Mouse (Mus musculus) MEL (cell line): ENCODE measurements around the gene Lrrc3b. TPM values are rescaled to one million over a fixed set of nuclear protein-coding genes. Genes with fewer than 3 reads are reported as not detected.
A peak's percentile ranks its signal among the peaks of the same experiment; 100 is the strongest.

Source experiments
- DNase-seq: peaks from one replicate; pipeline ENCODE4 v3.0.0; 2011; ENCODE audit warnings: low read depth, low spot score
- H3K27ac ChIP-seq: 2 replicates; pipeline ENCODE4 v1.5.1; 2012; ENCODE audit warnings: low read depth, mild to moderate bottlenecking, control low read depth, low read length, moderate library complexity; ENCODE audit not compliant: control insufficient read depth
- H3K27me3 ChIP-seq, 2 experiments: fragments of 150-350 bp in 1 of 2; sonication (generic) in 1 of 2; 2 replicates each; pipeline ENCODE4 v1.6.1; 2012; ENCODE audit warnings: low read length in 2 of 2, mild to moderate bottlenecking in 2 of 2, improper control_type of control experiment in 1 of 2, moderate library complexity in 1 of 2; ENCODE audit not compliant: insufficient read depth in 2 of 2, control insufficient read depth in 1 of 2
- H3K36me3 ChIP-seq, 2 experiments: 2 replicates each; pipeline ENCODE4 v1.6.1; 2012 to 2014; ENCODE audit warnings: low read length in 2 of 2, improper control_type of control experiment in 1 of 2, inconsistent platforms in 1 of 2, mild to moderate bottlenecking in 1 of 2; ENCODE audit not compliant: insufficient read depth in 2 of 2, control insufficient read depth in 1 of 2
- H3K4me1 ChIP-seq, 2 experiments: fragments of 150-350 bp in 1 of 2; sonication (generic) in 1 of 2; 2 replicates each; pipeline ENCODE4 v1.6.1; 2012; ENCODE audit warnings: low read length in 2 of 2, improper control_type of control experiment in 1 of 2, mild to moderate bottlenecking in 1 of 2; ENCODE audit not compliant: insufficient read depth in 2 of 2, control insufficient read depth in 1 of 2
- H3K4me3 ChIP-seq, 2 experiments: fragments of 150-350 bp in 1 of 2; sonication (generic) in 1 of 2; 2 replicates each; pipeline ENCODE4 v1.5.1; 2012; ENCODE audit warnings: low read depth in 2 of 2, low read length in 2 of 2, mild to moderate bottlenecking in 2 of 2, moderate library complexity in 2 of 2, control low read depth in 1 of 2, improper control_type of control experiment in 1 of 2; ENCODE audit not compliant: control insufficient read depth in 1 of 2, insufficient read depth in 1 of 2
- H3K79me2 ChIP-seq: 2 replicates; pipeline ENCODE4 v1.6.1; 2012; ENCODE audit warnings: mild to moderate bottlenecking, low read length, moderate library complexity; ENCODE audit not compliant: control insufficient read depth, poor library complexity, insufficient read depth
- H3K9ac ChIP-seq: 2 replicates; pipeline ENCODE4 v1.6.1; 2012; ENCODE audit warnings: low read depth, mild to moderate bottlenecking, control low read depth, low read length, moderate library complexity; ENCODE audit not compliant: control insufficient read depth, poor library complexity, severe bottlenecking
- H3K9me3 ChIP-seq: fragments of 150-350 bp; sonication (generic); replicated peaks from 2 replicates; pipeline ENCODE4 v1.6.1; 2012; ENCODE audit warnings: mild to moderate bottlenecking, low read length, improper control_type of control experiment, moderate library complexity; ENCODE audit not compliant: insufficient read depth
- CHD2 ChIP-seq: IDR thresholded peaks from 2 replicates; pipeline ENCODE4 v1.6.1; 2011; ENCODE audit warnings: low read length, improper control_type of control experiment
- CTCF ChIP-seq, 3 experiments: IDR thresholded peaks in 2 of 3; conservative IDR thresholded peaks in 1 of 3; 2 replicates each; pipeline ENCODE4 v1.5.1; 2011 to 2012; ENCODE audit warnings: low read length in 3 of 3, low read depth in 2 of 3, mild to moderate bottlenecking in 2 of 3, improper control_type of control experiment in 1 of 3, inconsistent platforms in 1 of 3, mixed read lengths in 1 of 3, moderate library complexity in 1 of 3; ENCODE audit not compliant: control insufficient read depth in 1 of 3, insufficient read depth in 1 of 3, poor library complexity in 1 of 3, severe bottlenecking in 1 of 3
- EP300 ChIP-seq, 2 experiments: IDR thresholded peaks; 2 replicates each; pipeline ENCODE4 v1.6.1; 2011; ENCODE audit warnings: improper control_type of control experiment in 2 of 2, low read length in 2 of 2, low read depth in 1 of 2, mild to moderate bottlenecking in 1 of 2
- GATA1 ChIP-seq: IDR thresholded peaks from 2 replicates; pipeline ENCODE4 v1.6.1; 2011; ENCODE audit warnings: low read depth, low read length, improper control_type of control experiment
- KAT2A ChIP-seq: conservative IDR thresholded peaks from 2 replicates; pipeline ENCODE4 v1.6.1; 2012; ENCODE audit warnings: low read depth, low read length, improper control_type of control experiment, inconsistent platforms
- MYC ChIP-seq: IDR thresholded peaks from 2 replicates; pipeline ENCODE4 v1.6.1; 2011; ENCODE audit warnings: low read depth, mild to moderate bottlenecking, low read length, improper control_type of control experiment, moderate library complexity
- NELFE ChIP-seq: IDR thresholded peaks from 2 replicates; pipeline ENCODE4 v1.6.1; 2011; ENCODE audit warnings: low read depth, low read length, improper control_type of control experiment
- NRF1 ChIP-seq: IDR thresholded peaks from 2 replicates; pipeline ENCODE4 v1.6.1; 2014; ENCODE audit warnings: low read depth, mild to moderate bottlenecking, inconsistent platforms, low read length, improper control_type of control experiment, moderate library complexity; ENCODE audit not compliant: poor library complexity, insufficient read depth, severe bottlenecking
- POLR2A ChIP-seq, 2 experiments: IDR thresholded peaks; 2 replicates each; pipeline ENCODE4 v1.6.1; 2011 to 2012; ENCODE audit warnings: low read length in 2 of 2, mild to moderate bottlenecking in 2 of 2, control low read depth in 1 of 2, improper control_type of control experiment in 1 of 2, low read depth in 1 of 2, moderate library complexity in 1 of 2; ENCODE audit not compliant: control insufficient read depth in 1 of 2, insufficient read depth in 1 of 2, poor library complexity in 1 of 2
- RAD21 ChIP-seq: IDR thresholded peaks from 2 replicates; pipeline ENCODE4 v1.6.1; 2011; ENCODE audit warnings: mild to moderate bottlenecking, low read depth, low read length, improper control_type of control experiment
- SIN3A ChIP-seq: IDR thresholded peaks from 2 replicates; pipeline ENCODE4 v1.6.1; 2012; ENCODE audit warnings: low read length, improper control_type of control experiment, inconsistent platforms
- SMC3 ChIP-seq: IDR thresholded peaks from 2 replicates; pipeline ENCODE4 v1.6.1; 2011; ENCODE audit warnings: low read depth, low read length, improper control_type of control experiment
- TAL1 ChIP-seq: IDR thresholded peaks from 2 replicates; pipeline ENCODE4 v1.6.1; 2012; ENCODE audit warnings: mild to moderate bottlenecking, inconsistent platforms, low read length, moderate library complexity, mixed read lengths
- UBTF ChIP-seq: IDR thresholded peaks from 2 replicates; pipeline ENCODE4 v1.6.1; 2012; ENCODE audit warnings: low read depth, mild to moderate bottlenecking, inconsistent platforms, low read length, improper control_type of control experiment, moderate library complexity, borderline replicate concordance; ENCODE audit not compliant: insufficient read depth
- ZC3H11A ChIP-seq: IDR thresholded peaks from 2 replicates; pipeline ENCODE4 v1.6.1; 2012; ENCODE audit warnings: low read depth, mild to moderate bottlenecking, inconsistent platforms, low read length, improper control_type of control experiment
- ZKSCAN1 ChIP-seq: IDR thresholded peaks from 2 replicates; pipeline ENCODE4 v1.6.1; 2012; ENCODE audit warnings: low read depth, mild to moderate bottlenecking, inconsistent platforms, low read length, improper control_type of control experiment, moderate library complexity
- ZNF384 ChIP-seq: IDR thresholded peaks from 2 replicates; pipeline ENCODE4 v1.6.1; 2012; ENCODE audit warnings: low read depth, mild to moderate bottlenecking, inconsistent platforms, low read length, improper control_type of control experiment
- polyA plus RNA-seq, 2 experiments: library from polyadenylated mRNA; stranded (reverse) in 1 of 2; unstranded in 1 of 2; fragments of >175 nt in 1 of 2; fragments of >200 nt in 1 of 2; gene quantifications; 2 replicates each; pipeline versions ENCODE4 v1.2.1 to v1.2.4; 2012; ENCODE audit warnings: low replicate concordance in 2 of 2, low read depth in 1 of 2; ENCODE audit not compliant: insufficient read length in 2 of 2, insufficient read depth in 1 of 2, missing spikeins in 1 of 2
- total RNA-seq: library from RNA; depleted of rRNA; stranded (reverse); fragments of 300-350 nt; gene quantifications from 2 replicates; pipeline ENCODE4 v1.2.3, GENCODE M21; 2012

The Lrrc3b gene
- total and polyA plus RNA-seq, 3 experiments = not detected

DNA sequence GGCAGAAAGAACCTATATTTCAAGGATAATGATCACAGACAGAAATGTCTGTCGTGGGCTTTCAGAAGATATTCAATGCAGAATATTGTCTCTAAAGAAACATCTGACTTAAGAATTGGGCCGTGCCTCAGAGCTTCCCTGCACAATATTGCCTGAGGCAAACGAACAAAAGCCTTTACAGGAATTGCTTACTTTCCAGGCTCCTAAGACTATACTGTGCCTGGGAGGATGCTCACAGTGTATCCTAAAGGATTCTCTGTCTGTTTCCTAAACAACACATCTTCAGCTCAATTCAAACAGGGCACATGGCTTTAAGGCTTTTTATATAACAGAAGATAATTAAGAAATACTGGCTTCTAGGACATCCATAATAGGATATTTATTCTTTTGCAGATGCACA is 79.7 kb downstream of the Lrrc3b start:
- Histone ChIP-seq H3K36me3 (no peaks in the 10 kb centered on the region), H3K4me1 (no peaks in the 10 kb centered on the region), H3K79me2 (no peaks in the 10 kb centered on the region), H3K27ac (no peak overlapping the region), H3K9ac (no peak overlapping the region), H3K4me3 (no peak overlapping the region), H3K27me3 (no peaks in the 10 kb centered on the region), H3K9me3 (no peaks in the 10 kb centered on the region)
- DNase-seq = no peak
- no peak for TF ChIP-seq ZC3H11A
- no peak for TF ChIP-seq ZKSCAN1
- no peak for TF ChIP-seq UBTF
- TF ChIP-seq KAT2A = no peak
- no peak for TF ChIP-seq POLR2A (IDR thresholded peaks at IDR 0.05; ENCODE audit: control insufficient read depth in 1 of 2, insufficient read depth in 1 of 2, low read depth in 1 of 2, low read length in 2 of 2, poor library complexity in 1 of 2)
- no peak for TF ChIP-seq NELFE
- TF ChIP-seq ZNF384 = no peak
- TF ChIP-seq SIN3A = no peak
- TF ChIP-seq MYC = no peak
- TF ChIP-seq SMC3 = no peak
- TF ChIP-seq EP300 (IDR thresholded peaks at IDR 0.05; ENCODE audit: low read depth in 1 of 2, low read length in 2 of 2) = no peak
- TF ChIP-seq NRF1 = no peak
- no peak for TF ChIP-seq CHD2

DNA sequence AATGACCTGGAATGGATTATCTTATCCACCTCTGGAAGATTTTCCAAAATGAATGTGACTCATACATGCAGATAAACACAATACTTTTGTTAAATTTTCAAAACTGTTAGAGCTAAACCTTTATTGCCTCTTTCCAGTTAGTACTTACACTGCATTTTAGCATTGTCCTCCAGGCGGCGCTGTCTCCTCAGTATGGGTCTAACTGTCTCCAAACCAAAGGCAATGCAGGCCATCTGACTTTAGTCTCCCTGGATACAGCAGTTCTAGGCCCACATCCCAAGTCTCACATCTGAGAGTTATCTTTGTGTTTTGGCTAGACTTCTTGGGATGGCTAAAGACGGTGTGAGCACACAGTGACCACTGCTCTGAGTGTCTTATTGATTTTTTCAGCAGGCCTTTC is 83.3 kb downstream of the Lrrc3b start:
- H3K27me3 ChIP-seq = no peaks in the 10 kb centered on the region
- H3K4me3 ChIP-seq = no peak overlapping the region
- no peaks in the 10 kb centered on the region for H3K9me3 ChIP-seq

DNA sequence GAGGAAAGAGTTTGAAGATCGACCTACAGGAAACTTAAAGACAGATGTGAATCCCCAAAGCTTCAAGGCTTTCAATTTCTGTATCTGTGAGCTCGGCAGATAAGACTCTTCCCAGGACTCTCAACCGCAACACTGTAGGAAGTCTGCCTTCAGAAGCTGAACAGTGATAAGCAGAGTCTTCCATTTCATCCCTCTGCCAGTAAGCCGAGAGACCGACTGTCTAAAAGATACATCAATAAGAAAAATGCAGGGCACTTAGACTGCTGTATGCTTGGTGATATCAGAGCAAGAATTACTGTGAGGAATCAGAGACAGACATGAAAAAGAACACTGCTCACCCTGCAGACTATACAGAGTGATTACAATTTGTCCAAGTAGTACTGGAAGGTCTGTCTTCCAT is 84.5 kb downstream of the Lrrc3b start:
- TF ChIP-seq TAL1 (0 out of 2 replicates have a peak, but pooled peaks have one; percentile 6), GATA1 (no peak)
- TF ChIP-seq, all 39 proteins: peak for 1
- Histone ChIP-seq H3K4me3 (no peak overlapping the region), H3K79me2 (no peaks in the 10 kb centered on the region), H3K9me3 (no peaks in the 10 kb centered on the region), H3K27ac (no peak overlapping the region), H3K27me3 (no peaks in the 10 kb centered on the region), H3K4me1 (no peaks in the 10 kb centered on the region), H3K9ac (no peak overlapping the region), H3K36me3 (no peaks in the 10 kb centered on the region)
- DNase-seq = peak; percentile 7

More for the DNA sequence above, 83.3 kb downstream of the Lrrc3b start:
- Histone ChIP-seq H3K79me2 (no peaks in the 10 kb centered on the region), H3K36me3 (no peaks in the 10 kb centered on the region), H3K9ac (no peak overlapping the region), H3K27ac (no peak overlapping the region), H3K4me1 (no peaks in the 10 kb centered on the region)
- DNase-seq = peak; percentile 13
- peak; percentile 30 for TF ChIP-seq RAD21
- no peak for TF ChIP-seq ZC3H11A
- TF ChIP-seq CTCF (IDR thresholded peaks at IDR 0.05 in 2 of 3, conservative IDR thresholded peaks at IDR 0.05 in 1 of 3; ENCODE audit: control insufficient read depth in 1 of 3, insufficient read depth in 1 of 3, low read depth in 2 of 3, low read length in 3 of 3, poor library complexity in 1 of 3, severe bottlenecking in 1 of 3) = peak; percentile 21 to 39 (median 32); a peak in 4 of 6 replicates
- peak; percentile 24 for TF ChIP-seq SMC3
